Mouse (Mus musculus) liver, embryonic 14.5 days (tissue): Measurements from ENCODE around the gene Gch1.

Experiments used
- CTCF ChIP-seq: IDR thresholded peaks from 2 replicates; pipeline ENCODE4 v1.5.1; 2016; ENCODE audit warnings: antibody characterized with exemption, low read depth, control low read depth
- EP300 ChIP-seq: IDR thresholded peaks from 2 replicates; pipeline ENCODE4 v1.6.1; 2016; ENCODE audit warnings: antibody characterized with exemption, low read depth

- TF ChIP-seq CTCF (no peak), EP300 (no peak)
Observed at GRCm38 (mm10) chr14:47193506-47193905, 4.3 kb upstream of the Gch1 start.
